Mouse (Mus musculus): ENCODE results near the gene Fam122a. TPM values are rescaled to one million over a fixed set of nuclear protein-coding genes. Genes with fewer than 3 reads are reported as not detected.

Gene Fam122a
- polyA plus RNA-seq, 1 experiment from 2014 or later = 20.5 TPM

- 69% methylated on average over 4 of the region's 4 CpGs for WGBS (ENCODE audit: insufficient replicate concordance)
Measured at GRCm38 (mm10) chr19:24427258-24427657, 49.9 kb downstream of the Fam122a start.

GRCm38 (mm10) chr19:24426759-24427181 lies 50.4 kb downstream of the Fam122a start:
- Histone ChIP-seq H3K4me1 (ENCODE audit: control insufficient read depth, low read depth, low read length) (no peaks in the 10 kb centered on the region), H3K9ac (ENCODE audit: low read depth, low read length) (no peak overlapping the region), H3K9me3 (replicated peaks; ENCODE audit: control insufficient read depth, low read length) (no peaks in the 10 kb centered on the region), H3K27me3 (ENCODE audit: control insufficient read depth, insufficient read depth, low read depth, low read length) (no peaks in the 10 kb centered on the region), H3K27ac (ENCODE audit: low read length) (no peak overlapping the region), H3K36me3 (ENCODE audit: control insufficient read depth, insufficient read depth) (no peaks in the 10 kb centered on the region), H3K4me3 (ENCODE audit: low read depth, low read length) (no peak overlapping the region), H3K4me2 (ENCODE audit: low read depth, low read length) (no peak overlapping the region)
- ATAC-seq (ENCODE audit: low read depth) = no peak
- 82% methylated on average over 7 of the region's 7 CpGs for WGBS (ENCODE audit: insufficient replicate concordance)

More at GRCm38 (mm10) chr19:24427258-24427657, 49.9 kb downstream of the Fam122a start:
- H3K36me3 ChIP-seq (ENCODE audit: control insufficient read depth, insufficient read depth) = no peaks in the 10 kb centered on the region
- ATAC-seq (ENCODE audit: low read depth) = no peak
- no peak overlapping the region for H3K9ac ChIP-seq (ENCODE audit: low read depth, low read length)
- no peak overlapping the region for H3K4me3 ChIP-seq (ENCODE audit: low read depth, low read length)
- H3K9me3 ChIP-seq (replicated peaks; ENCODE audit: control insufficient read depth, low read length) = no peaks in the 10 kb centered on the region
- no peaks in the 10 kb centered on the region for H3K27me3 ChIP-seq (ENCODE audit: control insufficient read depth, insufficient read depth, low read depth, low read length)
- H3K27ac ChIP-seq (ENCODE audit: low read length) = no peak overlapping the region
- no peaks in the 10 kb centered on the region for H3K4me1 ChIP-seq (ENCODE audit: control insufficient read depth, low read depth, low read length)
- no peak overlapping the region for H3K4me2 ChIP-seq (ENCODE audit: low read depth, low read length)

Other genes with a start within 250 kb of the Fam122a start
- gene Fxn, start 196.8 kb downstream of the Fam122a start, polyA plus RNA-seq (2015; fragmentation: Nextera tagmentation; extraction: Ambion mirVana) = 36.5 and 44.0 TPM in 2 replicates
- gene Pip5k1b, start 78.5 kb upstream of the Fam122a start, polyA plus RNA-seq (2015; fragmentation: Nextera tagmentation; extraction: Ambion mirVana) = 8.3 and 8.7 TPM in 2 replicates
- 0.12 and 0.20 TPM in 2 replicates for gene Tmem252, start 196.7 kb upstream of the Fam122a start, polyA plus RNA-seq (2015; fragmentation: Nextera tagmentation; extraction: Ambion mirVana)